Mouse (Mus musculus) adrenal gland, postnatal 36 days (tissue): ENCODE results near the gene Vmn1r50. TPM values are rescaled to one million over a fixed set of nuclear protein-coding genes. Genes with fewer than 3 reads are reported as not detected.
"Not testable (repeated sequence)": the region's sequence is repeated elsewhere in the genome, so short reads cannot be mapped to it uniquely, and the experiment has no call there.

Experiments
- DNase-seq, 2 experiments: peaks; one replicate each; pipeline ENCODE4 v3.0.0; 2021; ENCODE audit warnings: mixed read lengths in 1 of 2
- long read RNA-seq, 2 experiments: library from polyadenylated mRNA; stranded (forward); transcript quantifications; one replicate each; pipeline ENCODE4 v2.0.0; 2021; ENCODE audit warnings: borderline sequencing depth in 2 of 2
- total RNA-seq, 2 experiments: library from RNA; stranded (reverse); gene quantifications; 2 replicates each; pipeline ENCODE4 v1.2.3; 2021

Gene Vmn1r50
- total RNA-seq: not detected
- long read RNA-seq, experiment 1: 0 reads
- long read RNA-seq, experiment 2: 0 reads

DNA sequence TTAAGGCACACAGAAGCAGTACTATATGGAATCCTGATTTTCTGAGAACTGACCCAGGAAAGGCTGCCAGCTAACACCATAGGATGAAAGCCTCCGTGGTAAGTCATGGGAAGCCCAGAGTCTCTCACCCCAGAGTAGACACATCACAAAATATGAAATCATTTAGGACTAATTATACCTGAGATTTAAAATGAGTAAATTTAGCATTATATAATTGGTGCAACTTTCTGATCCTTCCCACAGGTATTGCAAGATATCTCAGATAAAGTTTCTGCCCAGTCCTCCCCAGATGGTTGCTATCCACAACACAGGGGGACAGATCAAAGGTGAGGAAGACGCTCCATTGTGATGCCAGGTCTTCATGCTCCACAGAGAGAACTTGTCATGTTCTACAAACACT, at the start of gene Vmn1r50:
Gene Vmn1r50, plus strand, starts transcription at position 301 of the 400 bp plus-strand sequence.
- DNase-seq: no peak

DNA sequence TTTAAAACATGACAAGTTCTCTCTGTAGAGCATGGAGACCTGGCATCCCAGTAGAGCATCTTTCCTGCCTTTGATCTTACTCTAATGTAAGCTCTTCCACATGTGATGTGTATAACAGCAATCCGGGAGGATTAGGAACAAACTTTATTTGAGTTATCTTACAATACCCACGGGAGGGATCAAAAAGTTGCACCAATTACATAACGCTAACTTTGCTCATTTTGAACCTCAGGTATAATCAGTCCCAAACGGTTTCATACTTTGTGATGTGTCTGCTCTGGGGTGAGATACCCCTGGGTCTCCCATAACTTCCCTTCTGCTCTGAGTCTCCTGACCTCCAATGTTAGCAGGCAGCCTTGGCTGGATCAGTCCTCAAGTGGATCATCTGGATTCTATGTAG, 22.8 kb upstream of the Vmn1r50 start, which contains the start of gene Vmn1r49:
Gene Vmn1r49, minus strand, starts transcription at position 101 of the 400 bp plus-strand sequence.
- no peak for DNase-seq

DNA sequence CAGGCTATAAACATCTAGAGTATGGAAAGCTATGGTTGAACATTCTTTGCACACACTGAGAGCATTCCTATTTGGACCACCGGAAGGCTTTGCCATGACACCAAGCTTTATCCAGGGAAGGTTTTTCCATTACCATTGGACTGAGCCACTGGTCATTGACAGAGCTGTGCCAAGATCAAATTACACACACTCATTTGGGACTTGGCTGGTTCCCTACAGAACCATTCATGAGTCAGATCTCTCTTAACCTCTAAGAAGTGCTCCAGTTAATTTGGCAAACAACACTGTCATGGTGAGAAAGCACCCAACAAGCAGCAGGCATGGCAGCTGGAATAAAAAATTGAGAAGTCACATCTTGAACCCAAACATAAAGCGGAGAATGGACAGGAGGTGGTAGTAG, 664 bp upstream of the Vmn1r50 start:
- no peak for DNase-seq

DNA sequence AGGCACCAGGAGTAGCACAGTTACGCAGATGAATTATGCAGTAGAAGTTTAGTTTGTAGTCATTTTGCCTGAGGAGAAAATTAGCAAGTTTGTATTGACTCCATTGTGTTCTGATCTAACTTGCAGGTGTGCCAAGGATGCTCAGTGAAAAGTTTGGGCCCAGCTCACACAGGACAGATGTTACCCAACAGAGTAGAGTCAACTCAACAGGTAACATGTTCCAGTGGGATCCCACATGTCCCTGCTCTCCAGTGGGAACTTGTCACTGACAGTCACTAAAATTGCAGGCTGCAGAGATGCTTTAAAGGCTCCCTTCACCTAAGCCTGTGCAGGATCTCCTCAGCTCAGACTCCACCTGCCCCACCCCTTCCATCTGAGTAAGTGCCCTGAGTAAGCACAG, 21.1 kb downstream of the Vmn1r50 start, which contains the start of gene Vmn1r51:
Gene Vmn1r51, plus strand, starts transcription at position 301 of the 400 bp plus-strand sequence.
- not testable (repeated sequence) for DNase-seq

Other genes with a start within 250 kb of the Vmn1r50 start
- gene Vmn1r42, start 225.0 kb upstream of the Vmn1r50 start, total RNA-seq: not detected
- gene Vmn1r43, start 225.0 kb upstream of the Vmn1r50 start, total RNA-seq: not detected
- gene Vmn1r44, start 217.8 kb upstream of the Vmn1r50 start, total RNA-seq: not detected
- not detected for gene Vmn1r45, start 160.8 kb upstream of the Vmn1r50 start, total RNA-seq
- gene Vmn1r46, start 132.1 kb upstream of the Vmn1r50 start, total RNA-seq: not detected
- gene Vmn1r47, start 85.3 kb upstream of the Vmn1r50 start, total RNA-seq: not detected
- gene Vmn1r48, start 64.6 kb upstream of the Vmn1r50 start, total RNA-seq: not detected
- gene Vmn1r49, start 22.9 kb upstream of the Vmn1r50 start, total RNA-seq: not detected
- not detected for gene Vmn1r51, start 21.2 kb downstream of the Vmn1r50 start, total RNA-seq
- not detected for gene Vmn1r52, start 73.4 kb downstream of the Vmn1r50 start, total RNA-seq
- gene V1ra8, start 101.4 kb downstream of the Vmn1r50 start, total RNA-seq: not detected
- gene Vmn1r53, start 123.0 kb downstream of the Vmn1r50 start, total RNA-seq: not detected
- not detected for gene Vmn1r54, start 144.9 kb downstream of the Vmn1r50 start, total RNA-seq
- not detected for gene BC048671, start 199.8 kb downstream of the Vmn1r50 start, total RNA-seq
- gene Chst13, start 223.8 kb downstream of the Vmn1r50 start, total RNA-seq: under 1 TPM in 1 of 2 experiments, not detected in 1; 0.17 TPM
- gene Uroc1, start 231.9 kb downstream of the Vmn1r50 start, total RNA-seq: under 1 TPM; 0.20 to 0.53 TPM